Mouse (Mus musculus): ENCODE measurements around the gene Slc22a22.

- no peak for TF ChIP-seq CTCF (IDR thresholded peaks at IDR 0.05; ENCODE audit: low read depth)
- TF ChIP-seq EP300 (IDR thresholded peaks at IDR 0.05; ENCODE audit: low read depth) = no peak
Observed at GRCm38 (mm10) chr15:57394053-57394452, 83.4 kb downstream of the Slc22a22 start.
